Mouse (Mus musculus) spleen, adult 2 months (tissue): ENCODE measurements around the gene Pnkd. TPM values are rescaled to one million over a fixed set of nuclear protein-coding genes. Genes with fewer than 3 reads are reported as not detected.
A peak's percentile ranks its signal among the peaks of the same experiment; 100 is the strongest.

Experiments
- DNase-seq, 2 experiments: peaks; one replicate each; pipeline versions ENCODE4 v3.0.0 to v3.0.0-alpha.2; 2012 to 2021; ENCODE audit warnings: low spot score in 2 of 2, low read depth in 1 of 2
- H3K27ac ChIP-seq: fragments of 200-500 bp; 2 replicates; pipeline ENCODE4 v1.5.1; 2012; ENCODE audit warnings: low read length, inconsistent platforms; ENCODE audit not compliant: insufficient read depth
- H3K27me3 ChIP-seq: fragments of 200-500 bp; 2 replicates; pipeline ENCODE4 v1.6.1; 2012; ENCODE audit warnings: mild to moderate bottlenecking, moderate library complexity, low read length, inconsistent platforms; ENCODE audit not compliant: control insufficient read depth, insufficient read depth
- H3K36me3 ChIP-seq: fragments of 200-500 bp; 2 replicates; pipeline ENCODE4 v1.6.1; 2012; ENCODE audit warnings: mild to moderate bottlenecking, low read length, inconsistent platforms; ENCODE audit not compliant: control insufficient read depth, insufficient read depth
- H3K4me1 ChIP-seq: fragments of 200-500 bp; 2 replicates; pipeline ENCODE4 v1.6.1; 2011; ENCODE audit warnings: inconsistent platforms; ENCODE audit not compliant: control insufficient read depth, insufficient read depth, insufficient read length
- H3K4me3 ChIP-seq: fragments of 200-500 bp; 2 replicates; pipeline ENCODE4 v1.5.1; 2011; ENCODE audit warnings: mild to moderate bottlenecking, inconsistent platforms; ENCODE audit not compliant: insufficient read depth, insufficient read length; ENCODE audit errors: extremely low read depth
- CTCF ChIP-seq: fragments of 200-500 bp; IDR thresholded peaks from 2 replicates; pipeline ENCODE4 v1.5.1; 2011; ENCODE audit warnings: mild to moderate bottlenecking, inconsistent platforms; ENCODE audit not compliant: insufficient read depth, insufficient read length, insufficient replicate concordance; ENCODE audit errors: extremely low read depth
- POLR2A ChIP-seq: fragments of 200-500 bp; IDR thresholded peaks from 2 replicates; pipeline ENCODE4 v1.6.1; 2011; ENCODE audit warnings: low read depth, low read length, inconsistent platforms
- WGBS: fragments of 180-500 bp; shearing (Covaris S2); methylation state at CpG from one replicate; pipeline ENCODE4 v1.1.7; 2018; 5-methylcytosine and 5-hydroxymethylcytosine counted together
- polyA plus RNA-seq: library from polyadenylated mRNA; depleted of rRNA; stranded (reverse); fragments of >200 nt; gene quantifications from 2 replicates; pipeline ENCODE4 v1.2.3, GENCODE M21; 2012

The Pnkd gene
- polyA plus RNA-seq, 1 experiment = 33.8 TPM

DNA sequence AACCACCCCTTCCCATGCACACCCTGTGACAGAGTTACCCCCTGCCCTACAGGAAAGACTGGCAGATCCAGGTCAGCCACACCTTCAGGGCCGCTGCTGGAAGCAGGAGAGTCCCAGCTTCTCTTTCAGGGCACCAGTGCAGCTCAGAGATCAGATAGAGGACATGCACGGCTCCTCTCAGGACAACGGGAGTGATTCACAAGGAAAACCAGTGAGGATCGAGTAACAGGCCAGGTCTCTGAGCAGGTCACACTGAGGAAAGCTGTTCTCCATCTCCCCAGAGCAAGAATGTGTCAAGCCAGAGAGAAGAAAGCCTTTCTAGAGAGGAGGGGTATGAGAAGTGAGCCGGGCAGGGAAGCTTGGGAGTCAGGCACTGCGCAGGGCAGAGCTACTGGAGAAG lies 11.7 kb downstream of the Pnkd start:
- peak overlapping the region; percentile 59; the same call in 1 of the 2 replicates for H3K27ac ChIP-seq
- no peaks in the 10 kb centered on the region for H3K27me3 ChIP-seq
- TF ChIP-seq POLR2A (no peak), CTCF (no peak)
- 0 out of 2 replicates have a peak, but pooled peaks cover 1% of the 10 kb centered on the region for H3K36me3 ChIP-seq
- WGBS = 80% methylated on average over 6 of the region's 6 CpGs
- no peak overlapping the region for H3K4me3 ChIP-seq
- H3K4me1 ChIP-seq = peaks cover 4% of the 10 kb centered on the region; the same call in 1 of the 2 replicates
- no peak for DNase-seq

- H3K27ac ChIP-seq = no peak overlapping the region; the same call in 1 of the 2 replicates
Observed at GRCm38 (mm10) chr1:74297269-74297668, 12.5 kb downstream of the Pnkd start.

GRCm38 (mm10) chr1:74298157-74298750 lies 13.5 kb downstream of the Pnkd start:
- peaks cover 4% of the 10 kb centered on the region; the same call in 1 of the 2 replicates for H3K4me1 ChIP-seq
- WGBS = 95% methylated on average over 5 of the region's 5 CpGs
- no peak overlapping the region for H3K27ac ChIP-seq
- no peak overlapping the region for H3K4me3 ChIP-seq
- H3K36me3 ChIP-seq = no peaks in the 10 kb centered on the region
- DNase-seq = no peak
- TF ChIP-seq POLR2A = no peak
- TF ChIP-seq CTCF = no peak
- no peaks in the 10 kb centered on the region for H3K27me3 ChIP-seq

More at GRCm38 (mm10) chr1:74297269-74297668, 12.5 kb downstream of the Pnkd start:
- peaks cover 4% of the 10 kb centered on the region; the same call in 1 of the 2 replicates for H3K4me1 ChIP-seq
- no peaks in the 10 kb centered on the region for H3K36me3 ChIP-seq
- DNase-seq = no peak
- WGBS = 78% methylated on average over 3 of the region's 3 CpGs
- TF ChIP-seq POLR2A (no peak), CTCF (no peak)
- H3K4me3 ChIP-seq = no peak overlapping the region
- no peaks in the 10 kb centered on the region for H3K27me3 ChIP-seq

DNA sequence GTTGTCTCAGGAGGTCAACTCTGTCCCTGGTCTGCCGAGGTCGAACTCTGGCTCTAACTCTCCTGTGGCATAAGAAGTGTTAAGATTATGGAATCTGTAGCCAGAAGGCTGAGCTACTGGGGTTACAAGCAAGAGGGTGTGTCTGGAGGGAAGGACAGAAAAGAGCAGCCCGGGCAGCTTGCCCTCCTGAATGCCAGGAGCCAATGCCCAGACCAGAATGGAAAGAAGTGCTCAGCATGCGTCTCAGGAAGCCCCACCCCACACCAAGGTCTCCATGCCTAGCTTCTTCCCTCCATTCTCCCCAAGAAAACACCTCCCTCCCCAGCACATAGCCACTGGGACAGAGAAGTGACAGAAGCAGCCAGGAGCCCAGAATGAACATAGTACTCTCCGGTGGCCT lies 14.3 kb downstream of the Pnkd start:
- H3K27me3 ChIP-seq = peaks cover 1% of the 10 kb centered on the region; the same call in 1 of the 2 replicates
- no peak for DNase-seq
- 80% methylated on average over 5 of the region's 5 CpGs for WGBS
- H3K4me3 ChIP-seq = no peak overlapping the region
- no peaks in the 10 kb centered on the region for H3K36me3 ChIP-seq
- peaks cover 9% of the 10 kb centered on the region; the same call in 1 of the 2 replicates for H3K4me1 ChIP-seq
- H3K27ac ChIP-seq = no peak overlapping the region
- no peak for TF ChIP-seq CTCF
- TF ChIP-seq POLR2A = no peak

GRCm38 (mm10) chr1:74300347-74301110 lies 15.8 kb downstream of the Pnkd start:
- Histone ChIP-seq H3K4me1 (peaks cover 6% of the 10 kb centered on the region; the same call in 1 of the 2 replicates), H3K27ac (no peak overlapping the region), H3K36me3 (no peaks in the 10 kb centered on the region), H3K4me3 (no peak overlapping the region), H3K27me3 (peaks cover 2% of the 10 kb centered on the region; the same call in 1 of the 2 replicates)
- WGBS = 72% methylated on average over 6 of the region's 6 CpGs
- no peak for DNase-seq
- no peak for TF ChIP-seq POLR2A
- TF ChIP-seq CTCF = no peak

DNA sequence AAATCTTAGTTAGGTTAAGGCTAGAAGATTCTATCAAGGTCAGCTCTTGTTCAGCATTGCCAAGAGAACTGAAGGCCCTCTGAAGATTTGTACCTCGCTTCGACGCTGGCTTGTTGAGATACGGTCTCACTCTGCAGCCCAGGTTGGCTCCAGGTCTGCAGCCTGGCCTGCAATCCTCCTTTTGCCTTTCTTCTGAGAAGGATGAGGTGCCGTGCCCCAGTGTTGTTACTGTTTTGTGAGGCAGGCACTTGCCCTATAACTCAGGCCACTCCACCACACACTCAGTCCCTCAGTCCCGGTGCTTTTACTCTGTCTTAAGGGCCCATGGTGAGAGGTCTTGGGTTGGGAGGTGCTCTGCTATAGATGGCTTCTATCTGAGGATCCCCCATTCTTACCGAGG lies 17.5 kb downstream of the Pnkd start:
- Histone ChIP-seq H3K27ac (no peak overlapping the region), H3K36me3 (no peaks in the 10 kb centered on the region), H3K4me1 (peaks cover 6% of the 10 kb centered on the region; the same call in 1 of the 2 replicates), H3K4me3 (no peak overlapping the region), H3K27me3 (peaks cover 2% of the 10 kb centered on the region; the same call in 1 of the 2 replicates)
- TF ChIP-seq CTCF (no peak), POLR2A (no peak)
- WGBS = 91% methylated on average over 7 of the region's 7 CpGs
- DNase-seq = no peak
